Mouse (Mus musculus): Measurements from ENCODE around the gene Zfyve1.
"Not testable (repeated sequence)": the region's sequence is repeated elsewhere in the genome, so short reads cannot be mapped to it uniquely, and the experiment has no call there.

GRCm38 (mm10) chr12:83606411-83606810, 9.4 kb upstream of the Zfyve1 start:
- TF ChIP-seq POLR2A (IDR thresholded peaks at IDR 0.05; ENCODE audit: borderline replicate concordance, extremely low read depth, low read depth, low read length); CTCF (IDR thresholded peaks at IDR 0.05; ENCODE audit: insufficient read depth, low read length): not testable (repeated sequence)

All from lung, adult 2 months (tissue).